In genomic region chr8:119559402-119559720, GRCm38 (mm10) we compare ENCODE assay signal across 8 mouse cellular contexts. TPM values are rescaled to one million over a fixed set of nuclear protein-coding genes. Genes with fewer than 3 reads are reported as not detected.
A peak's percentile ranks its signal among the peaks of the same experiment; 100 is the strongest.
DNase-seq lines count a peak whose midpoint lies in the region; ATAC-seq and TF ChIP-seq lines count a peak whose summit lies in the region.

No protein-coding gene starts in this region.

- intact Hi-C loops in heart, adult 2 months (cut with DNase I) = no loop called here
- intact Hi-C loops in heart, postnatal 14 days (cut with DNase I) = loop anchor here (5.0 kb wide), 1 partner anchor 43 kb away; no protein-coding TSS in a partner anchor

- no peaks in the 10 kb centered on the region for H3K27me3 ChIP-seq in heart, adult 2 months (ENCODE audit: control insufficient read depth, insufficient read depth, low read length)
- H3K27me3 ChIP-seq in testis, adult 2 months (ENCODE audit: control insufficient read depth, insufficient read depth, low read length) = no peaks in the 10 kb centered on the region
- H3K27me3 ChIP-seq in liver, embryonic 15.5 days = no peaks in the 10 kb centered on the region

- no peak for TF ChIP-seq CTCF in heart, adult 2 months (IDR thresholded peaks at IDR 0.05)
- no peak for TF ChIP-seq CTCF in testis, adult 2 months (IDR thresholded peaks at IDR 0.05; ENCODE audit: control insufficient read depth, insufficient read depth, insufficient replicate concordance, low read depth, low read length)

- H3K4me3 ChIP-seq in heart, adult 2 months = no peak overlapping the region
- H3K4me3 ChIP-seq in testis, adult 2 months (ENCODE audit: control insufficient read depth, low read depth, low read length) = peak overlapping the region; percentile 98
- peak overlapping the region; percentile 92 for H3K4me3 ChIP-seq in liver, embryonic 15.5 days (replicated peaks)

- peak overlapping the region; percentile 81 for H3K4me2 ChIP-seq in liver, embryonic 15.5 days

- H3K36me3 ChIP-seq in heart, adult 2 months (ENCODE audit: control insufficient read depth, insufficient read depth, low read length) = peaks cover 2% of the 10 kb centered on the region
- no peaks in the 10 kb centered on the region; the same call in 1 of the 2 replicates for H3K36me3 ChIP-seq in testis, adult 2 months (ENCODE audit: control insufficient read depth, insufficient read depth, low read length)
- peaks cover 24% of the 10 kb centered on the region for H3K36me3 ChIP-seq in liver, embryonic 15.5 days (replicated peaks)

- peaks cover 9% of the 10 kb centered on the region for H3K4me1 ChIP-seq in heart, adult 2 months (ENCODE audit: control insufficient read depth, insufficient read depth, low read length)
- peaks cover 12% of the 10 kb centered on the region for H3K4me1 ChIP-seq in testis, adult 2 months (ENCODE audit: control insufficient read depth, insufficient read depth, low read length)
- H3K4me1 ChIP-seq in liver, embryonic 15.5 days (replicated peaks) = peaks cover 42% of the 10 kb centered on the region

- no peak for TF ChIP-seq EP300 in heart, adult 2 months (IDR thresholded peaks at IDR 0.05; ENCODE audit: insufficient read depth, low read depth, low read length)

- no peak for TF ChIP-seq POLR2A in heart, adult 2 months (IDR thresholded peaks at IDR 0.05; ENCODE audit: insufficient read depth, low read depth, low read length)
- 0 out of 2 replicates have a peak, but pooled peaks have one; percentile 27 for TF ChIP-seq POLR2A in testis, adult 2 months (IDR thresholded peaks at IDR 0.05; ENCODE audit: control insufficient read depth, low read depth, low read length)

- H3K27ac ChIP-seq in heart, adult 2 months = peak overlapping the region; percentile 99; the same call in 1 of the 2 replicates
- peak overlapping the region; percentile 82 for H3K27ac ChIP-seq in testis, adult 2 months (ENCODE audit: control insufficient read depth, insufficient read depth, low read depth, low read length)
- H3K27ac ChIP-seq in liver, embryonic 15.5 days (replicated peaks) = peak overlapping the region; percentile 38

- no peak overlapping the region; the same call in 1 of the 2 replicates for H3K9ac ChIP-seq in heart, adult 2 months (ENCODE audit: low read depth, low read length)
- peak overlapping the region; percentile 39; the same call in 1 of the 2 replicates for H3K9ac ChIP-seq in liver, embryonic 15.5 days

- H3K9me3 ChIP-seq in liver, embryonic 15.5 days (replicated peaks) = no peaks in the 10 kb centered on the region

- no peak for ATAC-seq in liver, embryonic 15.5 days (ENCODE audit: insufficient read depth)
- ATAC-seq in monocyte, adult 5-6 weeks (replicated peaks; ENCODE audit: insufficient number of reproducible peaks, low FRiP score, low TSS enrichment, poor library complexity, severe bottlenecking) = no peak

- 90% methylated on average over 6 of the region's 6 CpGs for WGBS in heart, adult 2 months
- WGBS in liver, embryonic 15.5 days (ENCODE audit: insufficient replicate concordance) = 76% methylated on average over 6 of the region's 6 CpGs

- DNase-seq in heart, adult 2 months = no peak
- no peak for DNase-seq in heart, postnatal 14 days
- DNase-seq in testis, postnatal 10 days (ENCODE audit: low spot score) = no peak
- DNase-seq in layer of hippocampus, adult 8-10 months (ENCODE audit: low spot score in 2 of 2) = no peak
- no peak for DNase-seq in right cerebral cortex, postnatal 36 days (ENCODE audit: low spot score in 2 of 2)

- H3K79me2 ChIP-seq in heart, adult 2 months (replicated peaks; ENCODE audit: control insufficient read depth, insufficient read depth, low read length) = 0 out of 2 replicates have a peak, but pooled peaks cover 2% of the 10 kb centered on the region

RNA-seq across cellular contexts. Expression of gene Mbtps1, which starts 0.8 kb away (rescaled TPM):
- 10 to 100 TPM; 32.6 to 35.4 TPM for total RNA-seq in heart, adult 2 months (2021)
- 36.6 and 51.2 TPM in 2 replicates for polyA plus RNA-seq in heart, adult 2 months (2012; rRNA removed)
- 10 to 100 TPM; 54.0 to 54.7 TPM for total RNA-seq in heart, postnatal 14 days (2021)
- 21.3 and 25.2 TPM in 2 replicates for polyA plus RNA-seq in testis, adult 2 months (2012; rRNA removed)
- 24.7 and 26.3 TPM in 2 replicates for polyA plus RNA-seq in liver, embryonic 15.5 days (2015; fragmentation: Nextera tagmentation; extraction: Ambion mirVana)
- total RNA-seq in layer of hippocampus, adult 8-10 months (2022) = 10 to 100 TPM; 75.6 to 83.8 (median 80.9) TPM
- total RNA-seq in monocyte, adult 5-6 weeks (2017) = 25.1 to 55.3 TPM (median 48.6 TPM) in 3 replicates

RNA-seq across cellular contexts. Expression of gene Hsdl1, which starts 15.6 kb away (rescaled TPM):
- 10 to 100 TPM; 17.6 to 20.4 TPM for total RNA-seq in heart, adult 2 months (2021)
- polyA plus RNA-seq in heart, adult 2 months (2012; rRNA removed) = 11.9 and 15.6 TPM in 2 replicates
- total RNA-seq in heart, postnatal 14 days (2021) = 10 to 100 TPM; 17.9 to 20.7 TPM
- 12.7 and 12.9 TPM in 2 replicates for polyA plus RNA-seq in testis, adult 2 months (2012; rRNA removed)
- polyA plus RNA-seq in liver, embryonic 15.5 days (2015; fragmentation: Nextera tagmentation; extraction: Ambion mirVana) = 16.5 and 18.1 TPM in 2 replicates
- 10 to 100 TPM; 43.8 to 51.8 (median 49.7) TPM for total RNA-seq in layer of hippocampus, adult 8-10 months (2022)
- 25.5 to 34.2 TPM (median 27.4 TPM) in 3 replicates for total RNA-seq in monocyte, adult 5-6 weeks (2017)

RNA-seq across cellular contexts. Expression of gene Dnaaf1, which starts 15.7 kb away (rescaled TPM):
- not detected for total RNA-seq in heart, adult 2 months (2021)
- 0.12 and 0.39 TPM in 2 replicates for polyA plus RNA-seq in heart, adult 2 months (2012; rRNA removed)
- under 1 TPM in 1 of 2 experiments, not detected in 1; 0.12 TPM for total RNA-seq in heart, postnatal 14 days (2021)
- 577 and 660 TPM in 2 replicates for polyA plus RNA-seq in testis, adult 2 months (2012; rRNA removed)
- polyA plus RNA-seq in liver, embryonic 15.5 days (2015; fragmentation: Nextera tagmentation; extraction: Ambion mirVana) = 0.05 and 0.08 TPM in 2 replicates
- under 1 TPM; 0.13 to 0.43 (median 0.17) TPM for total RNA-seq in layer of hippocampus, adult 8-10 months (2022)
- 1.3 TPM in 1 of 3 replicates, not detected in the others for total RNA-seq in monocyte, adult 5-6 weeks (2017)

RNA-seq across cellular contexts. Expression of gene Taf1c, which starts 45.7 kb away (rescaled TPM):
- 1 to 10 TPM; 3.6 to 3.7 TPM for total RNA-seq in heart, adult 2 months (2021)
- 6.5 and 8.7 TPM in 2 replicates for polyA plus RNA-seq in heart, adult 2 months (2012; rRNA removed)
- total RNA-seq in heart, postnatal 14 days (2021) = 1 to 10 TPM; 4.0 to 4.2 TPM
- 6.3 and 6.9 TPM in 2 replicates for polyA plus RNA-seq in testis, adult 2 months (2012; rRNA removed)
- 5.4 and 7.4 TPM in 2 replicates for polyA plus RNA-seq in liver, embryonic 15.5 days (2015; fragmentation: Nextera tagmentation; extraction: Ambion mirVana)
- 10 to 100 TPM; 10.7 to 11.8 (median 11.5) TPM for total RNA-seq in layer of hippocampus, adult 8-10 months (2022)
- 4.6 to 8.2 TPM (median 6.0 TPM) in 3 replicates for total RNA-seq in monocyte, adult 5-6 weeks (2017)

RNA-seq across cellular contexts. Expression of gene Adad2, which starts 53.2 kb away (rescaled TPM):
- not detected for total RNA-seq in heart, adult 2 months (2021)
- not detected in 2 replicates for polyA plus RNA-seq in heart, adult 2 months (2012; rRNA removed)
- total RNA-seq in heart, postnatal 14 days (2021) = not detected
- polyA plus RNA-seq in testis, adult 2 months (2012; rRNA removed) = 48.7 and 54.3 TPM in 2 replicates
- polyA plus RNA-seq in liver, embryonic 15.5 days (2015; fragmentation: Nextera tagmentation; extraction: Ambion mirVana) = not detected in 2 replicates
- 1 to 10 TPM in 2 of 4 experiments, under 1 TPM in 2; 0.33 to 1.1 (median 0.71) TPM for total RNA-seq in layer of hippocampus, adult 8-10 months (2022)
- not detected in 3 replicates for total RNA-seq in monocyte, adult 5-6 weeks (2017)

Comparison
In these comparisons a context has a peak if more than half of its experiments do, and no peak if none do; other contexts are left out.
1. H3K27ac ChIP-seq: peak in every context shown above with its lines; median percentile 99 in heart, adult 2 months; 82 in testis, adult 2 months; 38 in liver, embryonic 15.5 days.